Mouse (Mus musculus): ENCODE results near the gene Amh. TPM values are rescaled to one million over a fixed set of nuclear protein-coding genes. Genes with fewer than 3 reads are reported as not detected.
A peak's percentile ranks its signal among the peaks of the same experiment; 100 is the strongest.

Gene Amh
- total RNA-seq (2021): 1 to 10 TPM; 2.7 to 5.3 TPM
- long read RNA-seq, experiment 1, partial matches to known transcripts: 0 of 2 reads
- long read RNA-seq, experiment 1, other reads (novel, unspliced or antisense): 2 of 2 reads
- long read RNA-seq, experiment 2: 0 reads

DNA sequence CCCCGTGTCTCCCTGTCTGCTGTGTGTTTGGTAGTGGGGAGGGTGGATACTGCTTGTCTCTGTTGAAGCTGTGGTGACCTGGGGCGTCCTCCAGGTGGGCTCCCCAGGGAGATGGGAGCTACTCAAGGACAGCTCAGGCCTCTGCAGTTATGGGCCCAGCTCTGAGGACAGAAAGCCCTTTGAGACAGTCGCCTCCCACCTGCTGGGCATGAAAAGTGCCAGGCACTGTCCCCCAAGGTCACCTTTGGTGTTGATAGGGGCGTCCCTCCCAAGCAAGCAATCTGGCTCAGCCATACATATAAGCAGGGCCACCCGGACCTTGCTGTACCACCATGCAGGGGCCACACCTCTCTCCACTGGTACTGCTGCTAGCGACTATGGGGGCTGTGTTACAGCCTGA lies at the start of gene Amh:
TSS of gene Amh (plus strand) at position 328 of the 400 bp plus-strand sequence.
- DNase-seq (ENCODE audit: low spot score in 2 of 2): no peak
- no peak within 1 kb of the TSS for H3K4me3 ChIP-seq
- peak within 1 kb of the TSS; percentile 95; the same call in 1 of the 2 replicates for H3K27ac ChIP-seq

DNA sequence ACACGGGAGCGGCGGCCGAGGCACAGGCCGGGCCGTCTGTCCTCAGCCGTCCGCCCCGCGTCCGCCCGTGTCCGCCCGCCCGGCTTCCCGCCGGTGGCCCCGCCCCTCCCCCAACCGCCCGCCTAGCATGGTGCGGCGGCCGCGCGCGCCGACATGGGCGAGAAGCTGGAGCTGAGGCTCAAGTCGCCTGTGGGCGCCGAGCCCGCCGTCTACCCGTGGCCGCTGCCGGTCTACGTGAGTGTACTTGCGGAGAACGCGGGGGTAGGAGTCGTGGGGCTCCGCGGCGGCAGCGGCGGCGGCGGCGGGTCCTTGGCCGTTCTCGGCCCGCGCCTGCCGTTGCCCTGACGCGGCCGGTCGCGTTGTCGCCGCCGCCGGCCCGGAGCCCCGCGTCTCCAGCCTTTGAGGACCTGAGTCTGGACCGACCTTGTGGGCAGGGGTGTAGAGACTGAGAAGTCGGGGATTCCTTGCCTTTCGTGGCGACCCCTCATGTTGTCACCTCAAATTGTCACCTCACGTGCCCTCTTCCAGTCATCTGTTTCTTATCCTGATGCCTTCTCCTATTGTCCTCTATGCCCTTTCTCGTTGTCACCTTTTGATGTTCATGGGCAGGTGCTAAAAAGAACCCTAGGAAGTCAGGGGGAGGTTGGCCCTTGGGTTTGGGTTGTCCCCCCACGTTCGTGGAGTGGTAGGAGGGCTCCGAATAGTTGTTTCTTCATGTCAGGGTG lies 49.6 kb upstream of the Amh start:
- peak overlapping the region; percentile 70 for H3K4me3 ChIP-seq
- DNase-seq (ENCODE audit: low spot score in 2 of 2): no peak
- peak overlapping the region; percentile 95 for H3K27ac ChIP-seq
- TF ChIP-seq CTCF (conservative IDR thresholded peaks at IDR 0.05): no peak

More for the DNA sequence above, at the start of gene Amh:
- TF ChIP-seq CTCF (conservative IDR thresholded peaks at IDR 0.05): no peak

DNA sequence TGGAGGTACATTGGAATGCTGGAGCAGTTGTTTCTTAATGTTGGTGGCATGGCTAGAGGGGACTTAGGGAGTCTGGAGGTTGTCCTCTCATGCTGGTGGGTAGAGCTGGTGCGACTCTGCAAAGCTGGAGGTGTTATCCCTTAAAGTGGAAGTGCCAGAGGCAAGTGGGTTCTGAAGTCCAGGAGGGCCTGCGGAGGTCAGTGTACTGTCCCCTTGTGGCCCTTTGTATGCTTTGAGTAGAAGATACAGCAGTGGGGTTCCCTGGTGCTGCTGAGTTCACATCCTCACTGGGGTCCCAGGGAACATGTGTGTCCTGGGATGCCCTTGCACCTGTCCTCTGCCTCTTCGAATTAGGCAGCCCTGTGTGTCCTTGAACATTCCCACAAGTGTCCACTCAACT lies 48.9 kb upstream of the Amh start:
- no peak; the same call in 1 of the 2 replicates for TF ChIP-seq CTCF (conservative IDR thresholded peaks at IDR 0.05)
- no peak for DNase-seq (ENCODE audit: low spot score in 2 of 2)
- Histone ChIP-seq H3K27ac (peak overlapping the region; percentile 95), H3K4me3 (peak overlapping the region; percentile 70)

DNA sequence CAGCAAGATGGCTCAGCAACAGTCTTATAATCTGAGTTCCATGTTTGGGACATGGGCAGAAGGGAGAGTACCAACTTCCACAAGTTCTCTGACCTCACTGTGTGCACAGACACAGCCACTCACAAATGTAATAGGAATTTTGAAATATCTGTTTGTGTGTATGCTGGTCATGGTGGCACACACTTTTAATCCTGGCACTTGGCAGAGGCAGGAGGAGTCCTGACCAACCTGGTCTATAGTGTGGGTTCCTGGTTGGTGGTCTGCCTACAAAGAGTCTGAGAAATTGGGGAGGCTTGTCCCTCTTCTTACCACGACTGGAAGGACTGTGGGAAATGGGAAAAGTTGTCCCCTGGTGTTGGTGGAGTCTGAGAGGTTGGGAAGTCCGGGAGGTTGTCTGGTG lies 48.5 kb upstream of the Amh start:
- TF ChIP-seq CTCF (conservative IDR thresholded peaks at IDR 0.05): no peak
- Histone ChIP-seq H3K4me3 (peak overlapping the region; percentile 70), H3K27ac (peak overlapping the region; percentile 95)
- DNase-seq (ENCODE audit: low spot score in 2 of 2): no peak

DNA sequence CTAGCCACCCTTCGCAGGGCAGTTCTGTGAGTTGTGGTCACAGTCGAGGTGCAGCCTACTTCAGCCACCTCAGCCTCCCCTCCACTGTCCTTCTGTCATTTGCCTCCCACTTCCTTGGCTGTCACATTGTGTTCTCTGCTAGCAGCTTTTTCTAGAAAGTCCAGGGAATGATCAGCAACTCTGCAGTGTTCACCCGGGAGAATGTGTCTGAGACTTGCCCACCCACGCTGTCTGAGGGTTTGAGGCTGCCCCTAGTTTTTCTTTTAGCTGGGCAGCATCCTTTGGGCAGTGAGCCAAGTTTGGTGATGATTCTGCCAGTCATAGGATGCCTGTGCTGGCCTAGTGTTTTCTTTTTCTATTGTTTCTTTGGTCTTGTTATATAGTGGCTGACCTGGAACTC lies 48.1 kb upstream of the Amh start:
- DNase-seq (ENCODE audit: low spot score in 2 of 2): no peak
- peak overlapping the region; percentile 95 for H3K27ac ChIP-seq
- H3K4me3 ChIP-seq: peak overlapping the region; percentile 70
- TF ChIP-seq CTCF (conservative IDR thresholded peaks at IDR 0.05): no peak

DNA sequence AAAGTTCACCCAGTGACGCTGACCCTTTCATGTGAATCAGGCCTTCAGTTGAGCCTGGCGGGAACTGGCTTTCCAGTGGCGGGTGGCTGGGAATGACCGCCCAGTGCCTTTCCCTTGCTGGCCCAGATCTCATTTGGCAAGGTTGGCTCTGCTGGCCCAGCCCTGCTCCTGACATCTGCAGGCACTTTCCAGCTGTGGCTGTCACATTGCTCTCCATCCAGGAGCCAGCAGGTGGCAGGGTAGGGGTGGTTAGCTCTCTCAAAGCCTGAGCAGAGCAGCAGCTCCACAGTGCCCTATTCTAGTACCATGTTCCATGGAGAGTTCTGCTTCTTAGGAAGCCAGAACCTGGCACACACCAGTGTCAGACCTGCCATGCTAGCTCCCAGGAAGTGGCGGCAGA lies 47.3 kb upstream of the Amh start:
- peak; percentile 78 for TF ChIP-seq CTCF (conservative IDR thresholded peaks at IDR 0.05)
- Histone ChIP-seq H3K4me3 (peak overlapping the region; percentile 70), H3K27ac (peak overlapping the region; percentile 95)
- peak; percentile 59 to 61 for DNase-seq (ENCODE audit: low spot score in 2 of 2)

DNA sequence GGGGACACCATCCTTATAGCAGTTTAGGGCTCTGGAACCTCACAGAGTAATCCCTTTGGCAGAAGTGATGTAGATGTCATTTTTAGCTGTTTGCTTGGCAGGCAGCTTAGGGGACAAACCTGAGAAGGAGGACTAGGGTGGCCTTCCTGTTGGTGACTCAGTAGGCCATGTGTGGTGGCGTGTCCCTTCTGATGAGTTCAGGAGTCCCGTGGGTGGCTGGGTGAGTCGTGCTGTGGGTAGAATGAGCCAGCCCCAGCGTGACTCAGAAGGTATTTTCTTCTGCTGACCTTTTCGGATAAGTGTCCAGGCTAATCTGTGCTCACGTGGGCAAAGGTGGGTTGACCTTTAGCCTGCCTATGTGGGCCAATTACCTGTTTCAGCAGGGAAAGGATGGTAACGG lies 46.4 kb upstream of the Amh start:
- no peak for DNase-seq (ENCODE audit: low spot score in 2 of 2)
- peak overlapping the region; percentile 95 for H3K27ac ChIP-seq

DNA sequence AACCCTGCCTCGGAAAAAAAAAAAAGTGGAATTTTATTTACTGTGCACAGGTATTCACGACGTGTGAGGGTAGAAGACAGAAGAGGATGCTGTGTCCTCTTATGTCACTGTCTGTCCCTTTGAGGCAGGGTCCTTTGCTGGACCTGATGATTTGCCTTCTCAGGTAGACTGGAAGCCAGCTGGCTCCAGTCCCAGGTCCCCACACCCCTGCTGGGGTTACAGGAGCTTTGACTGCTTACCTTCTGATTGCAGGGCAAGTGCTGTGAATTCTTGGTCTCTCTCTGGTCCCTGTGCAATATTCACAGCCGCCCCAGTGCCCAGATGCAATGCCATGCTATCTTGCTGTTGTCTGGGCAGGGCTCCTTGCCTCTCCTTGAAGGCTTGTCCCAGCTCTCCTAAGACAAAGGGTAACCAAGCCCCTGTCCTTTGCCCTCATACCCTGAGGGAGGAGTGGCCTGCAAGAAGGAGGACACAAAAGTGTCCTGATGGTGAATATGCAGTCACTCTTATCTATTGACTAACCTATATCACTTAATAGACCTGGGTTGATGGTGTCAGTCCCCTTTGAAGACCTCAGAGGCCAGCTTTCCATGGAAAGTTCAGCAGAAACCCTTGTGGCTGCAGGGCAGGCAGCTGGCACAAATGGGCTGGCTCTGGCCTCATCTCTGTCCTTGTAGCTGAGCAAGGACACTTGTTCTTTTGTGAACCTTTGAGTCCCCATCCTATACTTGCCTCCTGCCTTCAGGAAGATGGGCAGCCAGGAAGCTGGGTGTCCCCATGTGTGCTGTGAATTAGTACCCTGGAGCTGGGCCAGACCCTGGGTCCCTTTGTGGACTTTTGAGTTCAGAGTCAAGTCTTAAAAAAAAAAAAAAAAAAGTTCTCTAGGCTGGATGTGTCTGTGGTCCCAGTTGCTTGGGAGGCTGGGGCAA lies 44.2 kb upstream of the Amh start:
- no peak for TF ChIP-seq CTCF (conservative IDR thresholded peaks at IDR 0.05)
- Histone ChIP-seq H3K27ac (peak overlapping the region; percentile 28), H3K4me3 (no peak overlapping the region)
- no peak for DNase-seq (ENCODE audit: low spot score in 2 of 2)

More for the DNA sequence above, 46.4 kb upstream of the Amh start:
- H3K4me3 ChIP-seq: peak overlapping the region; percentile 70; the same call in 1 of the 2 replicates
- no peak for TF ChIP-seq CTCF (conservative IDR thresholded peaks at IDR 0.05)

DNA sequence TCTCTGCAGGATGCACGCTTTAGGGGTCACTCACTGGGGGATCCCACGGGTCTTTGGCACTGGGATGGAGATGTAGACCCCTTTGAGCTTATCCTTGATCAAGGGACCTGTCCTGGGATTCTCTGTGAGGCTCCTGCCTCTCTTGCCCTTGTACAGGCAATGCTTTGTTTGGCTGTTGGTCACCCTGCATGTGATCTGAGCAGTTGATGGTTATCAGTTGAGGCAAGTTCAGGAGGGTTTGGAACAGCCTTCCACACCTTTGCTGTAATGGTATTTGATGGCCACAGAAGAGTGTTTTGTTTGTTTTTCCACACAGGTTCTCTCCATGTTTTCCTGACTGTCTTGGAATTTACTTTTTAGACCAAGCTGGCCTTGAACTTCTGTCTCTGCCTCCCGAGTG lies 43.2 kb upstream of the Amh start:
- no peak overlapping the region for H3K4me3 ChIP-seq
- no peak for TF ChIP-seq CTCF (conservative IDR thresholded peaks at IDR 0.05)
- no peak for DNase-seq (ENCODE audit: low spot score in 2 of 2)
- H3K27ac ChIP-seq: no peak overlapping the region

DNA sequence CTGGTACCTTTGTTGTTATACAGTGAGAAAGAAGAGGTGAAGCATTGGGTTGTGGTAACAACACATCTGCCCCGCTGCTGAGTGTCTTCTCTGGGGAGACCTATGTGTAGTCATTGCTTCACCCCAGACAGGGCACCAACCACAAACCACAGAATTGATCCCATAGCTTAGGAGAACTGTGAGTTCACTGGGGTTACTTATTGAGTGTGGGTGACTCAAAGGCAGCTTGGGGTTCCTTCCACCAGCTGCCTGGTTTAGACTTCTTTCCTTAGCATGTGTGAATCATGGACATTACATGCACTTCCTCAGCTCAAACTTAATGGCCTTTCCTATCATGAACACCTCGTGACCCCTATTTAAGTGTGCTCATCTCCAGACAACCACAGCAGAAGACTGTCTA lies 41.5 kb upstream of the Amh start:
- TF ChIP-seq CTCF (conservative IDR thresholded peaks at IDR 0.05): no peak
- Histone ChIP-seq H3K27ac (no peak overlapping the region), H3K4me3 (no peak overlapping the region)
- DNase-seq (ENCODE audit: low spot score in 2 of 2): no peak

DNA sequence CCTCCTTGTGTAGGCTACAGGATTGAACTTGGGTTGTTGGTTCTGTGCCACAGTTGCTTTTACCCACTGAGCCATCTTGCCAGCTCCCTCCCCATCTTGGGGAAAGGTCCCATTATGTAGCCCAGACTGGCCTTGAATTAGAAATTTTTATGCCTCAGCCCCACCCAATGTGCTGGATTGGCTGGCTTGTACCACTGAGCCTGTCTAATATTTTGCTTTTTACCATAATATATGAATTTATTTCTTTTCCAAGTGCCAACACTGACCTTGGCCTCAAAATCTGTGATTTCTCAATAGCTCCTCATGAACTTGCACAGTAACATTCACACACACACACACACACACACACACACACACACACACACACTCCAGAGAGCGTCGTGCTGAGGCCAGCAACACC lies 39.3 kb upstream of the Amh start:
- DNase-seq (ENCODE audit: low spot score in 2 of 2): no peak
- TF ChIP-seq CTCF (conservative IDR thresholded peaks at IDR 0.05): no peak
- no peak overlapping the region for H3K4me3 ChIP-seq
- H3K27ac ChIP-seq: no peak overlapping the region; the same call in 1 of the 2 replicates

DNA sequence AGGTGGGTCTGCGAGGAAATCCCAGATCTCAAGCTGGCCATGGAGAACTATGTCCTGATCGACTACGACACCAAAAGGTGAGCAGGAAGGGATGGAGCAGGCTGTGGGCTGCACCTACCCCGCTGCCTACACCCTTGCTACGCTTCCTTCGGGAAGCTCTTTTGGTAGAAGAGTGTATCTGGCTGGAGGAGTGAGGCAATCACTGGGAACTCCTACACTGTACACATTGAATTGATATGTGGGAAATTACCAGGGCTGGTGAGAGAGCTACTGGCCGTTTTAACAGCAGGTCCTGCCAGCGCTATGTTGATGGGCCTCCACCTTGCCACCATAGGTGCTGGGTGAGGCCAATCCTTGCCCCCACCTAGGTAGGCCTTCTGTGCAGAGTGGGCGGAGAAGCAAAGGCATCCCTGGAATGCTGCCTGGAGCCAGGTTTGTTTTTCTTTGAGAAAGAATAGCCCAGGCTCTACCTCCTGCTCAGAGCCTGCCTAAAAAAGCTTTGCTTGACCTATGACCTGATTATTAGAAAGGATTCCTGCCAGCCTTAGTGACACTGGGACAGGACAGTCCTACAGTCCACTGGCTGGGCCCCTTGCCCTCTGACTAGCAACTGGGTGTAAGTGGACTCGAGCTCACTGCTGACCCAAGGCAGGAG lies 38.8 kb upstream of the Amh start:
- no peak for TF ChIP-seq CTCF (conservative IDR thresholded peaks at IDR 0.05)
- peak overlapping the region; percentile 24 for H3K27ac ChIP-seq
- no peak overlapping the region for H3K4me3 ChIP-seq
- DNase-seq (ENCODE audit: low spot score in 2 of 2): no peak

DNA sequence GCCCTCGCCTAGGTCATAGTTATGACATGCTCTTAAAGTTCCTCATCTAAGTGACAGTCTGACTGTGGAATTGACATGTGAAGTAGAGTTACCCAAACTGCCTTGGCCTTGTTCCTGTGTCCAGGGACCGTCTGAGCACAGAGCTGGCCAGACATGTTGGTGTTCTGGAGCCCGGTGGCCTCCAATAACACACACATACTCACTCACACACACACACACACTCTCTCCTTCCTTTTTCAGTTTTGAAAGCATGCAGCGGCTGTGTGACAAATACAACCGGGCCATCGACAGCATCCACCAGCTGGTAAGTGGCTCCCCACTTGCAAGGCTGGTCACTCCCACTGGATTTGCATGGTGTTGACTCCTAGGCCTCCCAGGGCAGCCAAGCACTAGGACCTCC lies 36.7 kb upstream of the Amh start:
- DNase-seq (ENCODE audit: low spot score in 2 of 2): no peak
- Histone ChIP-seq H3K4me3 (no peak overlapping the region), H3K27ac (no peak overlapping the region)
- no peak for TF ChIP-seq CTCF (conservative IDR thresholded peaks at IDR 0.05)
